Mouse (Mus musculus): ENCODE results near the gene Irs2. TPM values are rescaled to one million over a fixed set of nuclear protein-coding genes. Genes with fewer than 3 reads are reported as not detected.

Irs2 gene
- polyA plus RNA-seq, 1 experiment = 2.3 TPM

- no peak overlapping the region for H3K4me3 ChIP-seq (ENCODE audit: insufficient read depth, poor library complexity, severe bottlenecking)
- no peak overlapping the region for H3ac ChIP-seq (ENCODE audit: control insufficient read depth, insufficient read length, low read depth)
- no peaks in the 10 kb centered on the region for H3K36me3 ChIP-seq (ENCODE audit: control insufficient read depth, insufficient read depth)
- no peaks in the 10 kb centered on the region for H3K79me3 ChIP-seq (ENCODE audit: low read depth)
- TF ChIP-seq USF1 (IDR thresholded peaks at IDR 0.05; ENCODE audit: low read depth) (no peak), MAX (IDR thresholded peaks at IDR 0.05) (no peak), CEBPB (IDR thresholded peaks at IDR 0.05; ENCODE audit: low read depth) (no peak), MYOG (IDR thresholded peaks at IDR 0.05; ENCODE audit: control insufficient read depth, extremely low read depth, insufficient read length) (no peak), CTCF (IDR thresholded peaks at IDR 0.05; ENCODE audit: control insufficient read depth, insufficient read depth, insufficient read length) (no peak), MYOD1 (IDR thresholded peaks at IDR 0.05; ENCODE audit: control insufficient read depth, insufficient read length, low read depth) (no peak), FOSL1 (IDR thresholded peaks at IDR 0.05; ENCODE audit: insufficient read depth, low read length, poor library complexity, severe bottlenecking) (no peak)
- H3K79me2 ChIP-seq (ENCODE audit: control insufficient read depth, insufficient read depth) = no peaks in the 10 kb centered on the region
- H3K27me3 ChIP-seq (ENCODE audit: control insufficient read depth, insufficient read depth, insufficient read length) = peaks cover under 1% of the 10 kb centered on the region
Measured at GRCm38 (mm10) chr8:11047812-11048211, 39.6 kb upstream of the Irs2 start.

- Histone ChIP-seq H3K79me2 (ENCODE audit: control insufficient read depth, insufficient read depth) (no peaks in the 10 kb centered on the region), H3K27me3 (ENCODE audit: control insufficient read depth, insufficient read depth, insufficient read length) (no peaks in the 10 kb centered on the region), H3K79me3 (ENCODE audit: low read depth) (no peaks in the 10 kb centered on the region), H3K36me3 (ENCODE audit: control insufficient read depth, insufficient read depth) (no peaks in the 10 kb centered on the region), H3ac (ENCODE audit: control insufficient read depth, insufficient read length, low read depth) (no peak overlapping the region), H3K4me3 (ENCODE audit: insufficient read depth, poor library complexity, severe bottlenecking) (no peak overlapping the region)
- no peak for TF ChIP-seq MAX (IDR thresholded peaks at IDR 0.05)
- no peak for TF ChIP-seq MYOD1 (IDR thresholded peaks at IDR 0.05; ENCODE audit: control insufficient read depth, insufficient read length, low read depth)
- TF ChIP-seq USF1 (IDR thresholded peaks at IDR 0.05; ENCODE audit: low read depth) = no peak
- no peak for TF ChIP-seq CTCF (IDR thresholded peaks at IDR 0.05; ENCODE audit: control insufficient read depth, insufficient read depth, insufficient read length)
- TF ChIP-seq FOSL1 (IDR thresholded peaks at IDR 0.05; ENCODE audit: insufficient read depth, low read length, poor library complexity, severe bottlenecking) = no peak
- no peak for TF ChIP-seq MYOG (IDR thresholded peaks at IDR 0.05; ENCODE audit: control insufficient read depth, extremely low read depth, insufficient read length)
- TF ChIP-seq CEBPB (IDR thresholded peaks at IDR 0.05; ENCODE audit: low read depth) = no peak
Measured at GRCm38 (mm10) chr8:11044660-11045059, 36.4 kb upstream of the Irs2 start.

- no peak overlapping the region for H3K4me3 ChIP-seq (ENCODE audit: insufficient read depth, poor library complexity, severe bottlenecking)
- TF ChIP-seq MAX (IDR thresholded peaks at IDR 0.05) = no peak
- TF ChIP-seq CTCF (IDR thresholded peaks at IDR 0.05; ENCODE audit: control insufficient read depth, insufficient read depth, insufficient read length) = no peak
- no peak for TF ChIP-seq MYOD1 (IDR thresholded peaks at IDR 0.05; ENCODE audit: control insufficient read depth, insufficient read length, low read depth)
- no peak for TF ChIP-seq FOSL1 (IDR thresholded peaks at IDR 0.05; ENCODE audit: insufficient read depth, low read length, poor library complexity, severe bottlenecking)
- TF ChIP-seq CEBPB (IDR thresholded peaks at IDR 0.05; ENCODE audit: low read depth) = no peak
- TF ChIP-seq MYOG (IDR thresholded peaks at IDR 0.05; ENCODE audit: control insufficient read depth, extremely low read depth, insufficient read length) = no peak
- H3K79me3 ChIP-seq (ENCODE audit: low read depth) = no peaks in the 10 kb centered on the region
- no peaks in the 10 kb centered on the region for H3K36me3 ChIP-seq (ENCODE audit: control insufficient read depth, insufficient read depth)
- H3K79me2 ChIP-seq (ENCODE audit: control insufficient read depth, insufficient read depth) = no peaks in the 10 kb centered on the region
- no peak overlapping the region for H3ac ChIP-seq (ENCODE audit: control insufficient read depth, insufficient read length, low read depth)
- no peaks in the 10 kb centered on the region for H3K27me3 ChIP-seq (ENCODE audit: control insufficient read depth, insufficient read depth, insufficient read length)
Measured at GRCm38 (mm10) chr8:11043591-11043990, 35.3 kb upstream of the Irs2 start.

- no peak for TF ChIP-seq CTCF (IDR thresholded peaks at IDR 0.05; ENCODE audit: control insufficient read depth, insufficient read depth, insufficient read length)
- TF ChIP-seq MYOG (IDR thresholded peaks at IDR 0.05; ENCODE audit: control insufficient read depth, extremely low read depth, insufficient read length) = no peak
- Histone ChIP-seq H3K4me3 (ENCODE audit: insufficient read depth, poor library complexity, severe bottlenecking) (no peak overlapping the region), H3K79me3 (ENCODE audit: low read depth) (no peaks in the 10 kb centered on the region), H3ac (ENCODE audit: control insufficient read depth, insufficient read length, low read depth) (no peak overlapping the region), H3K36me3 (ENCODE audit: control insufficient read depth, insufficient read depth) (no peaks in the 10 kb centered on the region), H3K27me3 (ENCODE audit: control insufficient read depth, insufficient read depth, insufficient read length) (no peaks in the 10 kb centered on the region), H3K79me2 (ENCODE audit: control insufficient read depth, insufficient read depth) (no peaks in the 10 kb centered on the region)
Measured at GRCm38 (mm10) chr8:11042872-11043587, 34.8 kb upstream of the Irs2 start.

GRCm38 (mm10) chr8:11040088-11040487 is 31.8 kb upstream of the Irs2 start:
- no peak overlapping the region for H3K4me3 ChIP-seq (ENCODE audit: insufficient read depth, poor library complexity, severe bottlenecking)

GRCm38 (mm10) chr8:11038788-11039187 is 30.5 kb upstream of the Irs2 start:
- H3K79me3 ChIP-seq (ENCODE audit: low read depth) = no peaks in the 10 kb centered on the region
- no peaks in the 10 kb centered on the region for H3K79me2 ChIP-seq (ENCODE audit: control insufficient read depth, insufficient read depth)
- H3K4me3 ChIP-seq (ENCODE audit: insufficient read depth, poor library complexity, severe bottlenecking) = no peak overlapping the region
- H3K36me3 ChIP-seq (ENCODE audit: control insufficient read depth, insufficient read depth) = no peaks in the 10 kb centered on the region
- H3ac ChIP-seq (ENCODE audit: control insufficient read depth, insufficient read length, low read depth) = no peak overlapping the region
- H3K27me3 ChIP-seq (ENCODE audit: control insufficient read depth, insufficient read depth, insufficient read length) = peaks cover 9% of the 10 kb centered on the region
- no peak for TF ChIP-seq CEBPB (IDR thresholded peaks at IDR 0.05; ENCODE audit: low read depth)
- TF ChIP-seq USF1 (IDR thresholded peaks at IDR 0.05; ENCODE audit: low read depth) = no peak
- TF ChIP-seq CTCF (IDR thresholded peaks at IDR 0.05; ENCODE audit: control insufficient read depth, insufficient read depth, insufficient read length) = no peak
- no peak for TF ChIP-seq MYOD1 (IDR thresholded peaks at IDR 0.05; ENCODE audit: control insufficient read depth, insufficient read length, low read depth)
- no peak for TF ChIP-seq MAX (IDR thresholded peaks at IDR 0.05)
- no peak for TF ChIP-seq MYOG (IDR thresholded peaks at IDR 0.05; ENCODE audit: control insufficient read depth, extremely low read depth, insufficient read length)
- TF ChIP-seq FOSL1 (IDR thresholded peaks at IDR 0.05; ENCODE audit: insufficient read depth, low read length, poor library complexity, severe bottlenecking) = no peak

More at GRCm38 (mm10) chr8:11040088-11040487, 31.8 kb upstream of the Irs2 start:
- no peaks in the 10 kb centered on the region for H3K79me3 ChIP-seq (ENCODE audit: low read depth)
- no peaks in the 10 kb centered on the region for H3K79me2 ChIP-seq (ENCODE audit: control insufficient read depth, insufficient read depth)
- H3K27me3 ChIP-seq (ENCODE audit: control insufficient read depth, insufficient read depth, insufficient read length) = peaks cover 6% of the 10 kb centered on the region
- H3K36me3 ChIP-seq (ENCODE audit: control insufficient read depth, insufficient read depth) = no peaks in the 10 kb centered on the region
- TF ChIP-seq USF1 (IDR thresholded peaks at IDR 0.05; ENCODE audit: low read depth) (no peak), MAX (IDR thresholded peaks at IDR 0.05) (no peak), MYOG (IDR thresholded peaks at IDR 0.05; ENCODE audit: control insufficient read depth, extremely low read depth, insufficient read length) (no peak), CEBPB (IDR thresholded peaks at IDR 0.05; ENCODE audit: low read depth) (no peak), MYOD1 (IDR thresholded peaks at IDR 0.05; ENCODE audit: control insufficient read depth, insufficient read length, low read depth) (no peak), CTCF (IDR thresholded peaks at IDR 0.05; ENCODE audit: control insufficient read depth, insufficient read depth, insufficient read length) (no peak), FOSL1 (IDR thresholded peaks at IDR 0.05; ENCODE audit: insufficient read depth, low read length, poor library complexity, severe bottlenecking) (no peak)
- no peak overlapping the region for H3ac ChIP-seq (ENCODE audit: control insufficient read depth, insufficient read length, low read depth)
